ENCODE assay signal across 19 mouse cellular contexts in genomic region chr9:71757386-71757785, GRCm38 (mm10). TPM values are rescaled to one million over a fixed set of nuclear protein-coding genes. Genes with fewer than 3 reads are reported as not detected.
DNase-seq lines count a peak whose midpoint lies in the region; TF ChIP-seq lines count a peak whose summit lies in the region.
"Had no signal": no experiment of that assay in that cellular context is flagged by ENCODE, and none has a peak within 500 bp of the region (broad histone marks: within the 10 kb centered on the region; RNA-seq: fewer than 3 reads in every experiment).

No protein-coding gene starts in this region.

- no peak for TF ChIP-seq POLR2A in bone marrow macrophage, adult 2 months (IDR thresholded peaks at IDR 0.05; ENCODE audit: borderline replicate concordance, low read depth, low read length)

- H3K4me3 ChIP-seq in bone marrow macrophage, adult 2 months (ENCODE audit: insufficient read depth, low read length) = no peak overlapping the region
- H3K4me3 ChIP-seq: embryonic facial prominence, embryonic 13.5 days; forebrain, embryonic 12.5 days; heart, embryonic 15.5 days; hindbrain, embryonic 10.5 days; intestine, embryonic 15.5 days had no signal

- DNase-seq in adrenal gland, postnatal 14 days = peak; percentile 36
- no peak for DNase-seq in adrenal gland, postnatal 4 days (ENCODE audit: low spot score in 2 of 2)
- DNase-seq in 3134 (ENCODE audit: extremely low read depth, insufficient read length, low spot score) = peak; percentile 44
- peak; percentile 39 for DNase-seq in 3T3-L1 (ENCODE audit: low read depth, low spot score)
- DNase-seq in lung, postnatal 10 days = no peak
- DNase-seq in layer of hippocampus, postnatal 10 days (ENCODE audit: low spot score in 2 of 2) = no peak
- DNase-seq in T-cell, adult 2 months (ENCODE audit: low spot score) = no peak
- DNase-seq: cerebellum, adult 18-20 months; cerebellum, adult 9-11 months; cerebellum, postnatal 36 days; kidney, adult 18-20 months had no signal

- peaks cover 26% of the 10 kb centered on the region for H3K4me1 ChIP-seq in bone marrow macrophage, adult 2 months (ENCODE audit: control insufficient read depth, insufficient read depth, low read length)

- TF ChIP-seq CTCF in bone marrow macrophage, adult 2 months (IDR thresholded peaks at IDR 0.05; ENCODE audit: low read depth, low read length) = no peak

- peak overlapping the region; percentile 40; the same call in 1 of the 2 replicates for H3K27ac ChIP-seq in bone marrow macrophage, adult 2 months (ENCODE audit: insufficient read depth, low read depth, low read length)
- H3K27ac ChIP-seq: embryonic facial prominence, embryonic 13.5 days; forebrain, embryonic 12.5 days; hindbrain, embryonic 10.5 days; hindbrain, embryonic 14.5 days; intestine, embryonic 15.5 days had no signal

RNA-seq across cellular contexts. Expression of gene Cgnl1, which starts 14.0 kb away (rescaled TPM):
- total RNA-seq in adrenal gland, postnatal 14 days (2021) = 64.8 and 67.3 TPM in 2 replicates
- 10 to 100 TPM; 49.1 to 68.6 TPM for total RNA-seq in adrenal gland, postnatal 4 days (2021)
- 8.4 and 12.9 TPM in 2 replicates for polyA plus RNA-seq in bone marrow macrophage, adult 2 months (2012; ENCODE audit: insufficient read depth, insufficient read length, missing spikeins)
- total RNA-seq in layer of hippocampus, postnatal 10 days (2021) = 10 to 100 TPM in 1 of 2 experiments, 1 to 10 TPM in 1; 9.6 to 15.0 TPM
- total RNA-seq: granulocyte monocyte progenitor cell, adult 5-6 weeks had no signal

Comparison
In these comparisons a context has a peak if more than half of its experiments do, and no peak if none do; other contexts are left out.
1. DNase-seq: peak in adrenal gland, postnatal 14 days (single experiment), 3134 (single experiment) and 3T3-L1 (single experiment); none in adrenal gland, postnatal 4 days (0 of 2), lung, postnatal 10 days (single experiment), layer of hippocampus, postnatal 10 days (0 of 2) and T-cell, adult 2 months (single experiment).